Mouse (Mus musculus) cerebellum, postnatal 25 days (tissue): Measurements from ENCODE around the gene Ehhadh.
"Not testable (repeated sequence)": the region's sequence is repeated elsewhere in the genome, so short reads cannot be mapped to it uniquely, and the experiment has no call there.

ENCODE experiments used
- DNase-seq, 2 experiments: peaks; one replicate each; pipeline ENCODE4 v3.0.0; 2021; ENCODE audit warnings: mixed read lengths in 2 of 2

The Ehhadh gene

GRCm38 (mm10) chr16:21793875-21794696 lies 6.5 kb upstream of the Ehhadh start, which contains the start of gene Map3k13:
TSS of gene Map3k13 (plus strand) at chr16:21794346.
- DNase-seq, result peak; percentile 96 to 97

GRCm38 (mm10) chr16:21793080-21793810 lies 5.6 kb upstream of the Ehhadh start:
- DNase-seq, result not testable (repeated sequence)

GRCm38 (mm10) chr16:21791779-21792178 lies 4.2 kb upstream of the Ehhadh start:
- DNase-seq, result no peak

- DNase-seq, result no peak
Observed at GRCm38 (mm10) chr16:21790469-21790868, 2.9 kb upstream of the Ehhadh start.

- no peak for DNase-seq
Observed at GRCm38 (mm10) chr16:21789180-21789579, 1.6 kb upstream of the Ehhadh start.

- DNase-seq, result no peak
Observed at GRCm38 (mm10) chr16:21788581-21788980, 974 bp upstream of the Ehhadh start.

- no peak for DNase-seq
Observed at GRCm38 (mm10) chr16:21786317-21786716, 1.3 kb downstream of the Ehhadh start.

GRCm38 (mm10) chr16:21785000-21785399 lies 2.6 kb downstream of the Ehhadh start:
- no peak for DNase-seq

GRCm38 (mm10) chr16:21782807-21783206 lies 4.8 kb downstream of the Ehhadh start:
- DNase-seq, result no peak

- no peak for DNase-seq
Observed at GRCm38 (mm10) chr16:21781895-21782294, 5.7 kb downstream of the Ehhadh start.

GRCm38 (mm10) chr16:21781277-21781676 lies 6.3 kb downstream of the Ehhadh start:
- DNase-seq, result no peak

GRCm38 (mm10) chr16:21779149-21779548 lies 8.5 kb downstream of the Ehhadh start:
- no peak for DNase-seq

GRCm38 (mm10) chr16:21778293-21778866 lies 9.2 kb downstream of the Ehhadh start:
- peak in 1 of 2 experiments; percentile 15 for DNase-seq

GRCm38 (mm10) chr16:21774725-21775124 lies 12.9 kb downstream of the Ehhadh start:
- DNase-seq, result no peak

GRCm38 (mm10) chr16:21769667-21770066 lies 17.9 kb downstream of the Ehhadh start:
- peak in 1 of 2 experiments; percentile 43 for DNase-seq

GRCm38 (mm10) chr16:21768255-21768654 lies 19.4 kb downstream of the Ehhadh start:
- DNase-seq, result no peak

- DNase-seq, result no peak
Observed at GRCm38 (mm10) chr16:21758447-21758846, 29.2 kb downstream of the Ehhadh start.

- no peak for DNase-seq
Observed at GRCm38 (mm10) chr16:21743401-21743800, 44.2 kb downstream of the Ehhadh start.

- DNase-seq, result no peak
Observed at GRCm38 (mm10) chr16:21742898-21743297, 44.7 kb downstream of the Ehhadh start.

- DNase-seq, result no peak
Observed at GRCm38 (mm10) chr16:21742191-21742870, 45.3 kb downstream of the Ehhadh start.

- no peak for DNase-seq
Observed at GRCm38 (mm10) chr16:21741542-21741941, 46.1 kb downstream of the Ehhadh start.

GRCm38 (mm10) chr16:21735638-21736037 lies 52.0 kb downstream of the Ehhadh start:
- no peak for DNase-seq

- DNase-seq, result peak; percentile 69 to 84
Observed at GRCm38 (mm10) chr16:21727897-21728364, 59.7 kb downstream of the Ehhadh start.
